Mouse (Mus musculus) spleen, adult 2 months (tissue): ENCODE data around the gene Bicc1. TPM values are rescaled to one million over a fixed set of nuclear protein-coding genes. Genes with fewer than 3 reads are reported as not detected.

Experiments used
- DNase-seq, 2 experiments: peaks; one replicate each; pipeline versions ENCODE4 v3.0.0 to v3.0.0-alpha.2; 2012 to 2021; ENCODE audit warnings: low spot score in 2 of 2, low read depth in 1 of 2
- H3K27ac ChIP-seq: fragments of 200-500 bp; 2 replicates; pipeline ENCODE4 v1.5.1; 2012; ENCODE audit warnings: low read length, inconsistent platforms; ENCODE audit not compliant: insufficient read depth
- H3K27me3 ChIP-seq: fragments of 200-500 bp; 2 replicates; pipeline ENCODE4 v1.6.1; 2012; ENCODE audit warnings: mild to moderate bottlenecking, moderate library complexity, low read length, inconsistent platforms; ENCODE audit not compliant: control insufficient read depth, insufficient read depth
- H3K36me3 ChIP-seq: fragments of 200-500 bp; 2 replicates; pipeline ENCODE4 v1.6.1; 2012; ENCODE audit warnings: mild to moderate bottlenecking, low read length, inconsistent platforms; ENCODE audit not compliant: control insufficient read depth, insufficient read depth
- H3K4me1 ChIP-seq: fragments of 200-500 bp; 2 replicates; pipeline ENCODE4 v1.6.1; 2011; ENCODE audit warnings: inconsistent platforms; ENCODE audit not compliant: control insufficient read depth, insufficient read depth, insufficient read length
- H3K4me3 ChIP-seq: fragments of 200-500 bp; 2 replicates; pipeline ENCODE4 v1.5.1; 2011; ENCODE audit warnings: mild to moderate bottlenecking, inconsistent platforms; ENCODE audit not compliant: insufficient read depth, insufficient read length; ENCODE audit errors: extremely low read depth
- CTCF ChIP-seq: fragments of 200-500 bp; IDR thresholded peaks from 2 replicates; pipeline ENCODE4 v1.5.1; 2011; ENCODE audit warnings: mild to moderate bottlenecking, inconsistent platforms; ENCODE audit not compliant: insufficient read depth, insufficient read length, insufficient replicate concordance; ENCODE audit errors: extremely low read depth
- POLR2A ChIP-seq: fragments of 200-500 bp; IDR thresholded peaks from 2 replicates; pipeline ENCODE4 v1.6.1; 2011; ENCODE audit warnings: low read depth, low read length, inconsistent platforms
- WGBS: fragments of 180-500 bp; shearing (Covaris S2); methylation state at CpG from one replicate; pipeline ENCODE4 v1.1.7; 2018; 5-methylcytosine and 5-hydroxymethylcytosine counted together
- polyA plus RNA-seq: library from polyadenylated mRNA; depleted of rRNA; stranded (reverse); fragments of >200 nt; gene quantifications from 2 replicates; pipeline ENCODE4 v1.2.3, GENCODE M21; 2012

Gene Bicc1
- polyA plus RNA-seq, 1 experiment: 3.5 TPM

DNA sequence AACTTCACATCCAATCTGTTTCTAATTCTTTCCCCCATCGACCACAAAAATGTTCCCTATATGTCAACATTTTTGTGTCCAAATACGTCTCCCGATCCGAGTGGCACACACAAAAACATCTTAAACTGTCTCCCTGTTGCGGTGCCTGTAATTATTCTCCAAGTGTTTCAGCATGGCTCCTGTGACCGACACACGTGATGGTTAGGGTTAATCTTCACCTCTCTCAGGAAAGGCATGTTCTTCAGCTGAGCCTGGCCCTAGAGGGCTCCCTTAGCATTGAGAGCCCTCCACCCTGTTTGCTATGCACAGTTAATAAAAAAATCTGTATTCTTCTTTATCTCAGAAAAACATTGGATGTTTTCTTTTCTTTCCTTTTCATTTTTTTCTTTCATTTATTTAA is 41.7 kb downstream of the Bicc1 start:
- Histone ChIP-seq H3K4me1 (no peaks in the 10 kb centered on the region), H3K27ac (no peak overlapping the region), H3K4me3 (no peak overlapping the region), H3K36me3 (no peaks in the 10 kb centered on the region), H3K27me3 (no peaks in the 10 kb centered on the region)
- WGBS: 87% methylated on average over 7 of the region's 7 CpGs
- no peak for DNase-seq
- no peak for TF ChIP-seq POLR2A
- TF ChIP-seq CTCF: no peak

DNA sequence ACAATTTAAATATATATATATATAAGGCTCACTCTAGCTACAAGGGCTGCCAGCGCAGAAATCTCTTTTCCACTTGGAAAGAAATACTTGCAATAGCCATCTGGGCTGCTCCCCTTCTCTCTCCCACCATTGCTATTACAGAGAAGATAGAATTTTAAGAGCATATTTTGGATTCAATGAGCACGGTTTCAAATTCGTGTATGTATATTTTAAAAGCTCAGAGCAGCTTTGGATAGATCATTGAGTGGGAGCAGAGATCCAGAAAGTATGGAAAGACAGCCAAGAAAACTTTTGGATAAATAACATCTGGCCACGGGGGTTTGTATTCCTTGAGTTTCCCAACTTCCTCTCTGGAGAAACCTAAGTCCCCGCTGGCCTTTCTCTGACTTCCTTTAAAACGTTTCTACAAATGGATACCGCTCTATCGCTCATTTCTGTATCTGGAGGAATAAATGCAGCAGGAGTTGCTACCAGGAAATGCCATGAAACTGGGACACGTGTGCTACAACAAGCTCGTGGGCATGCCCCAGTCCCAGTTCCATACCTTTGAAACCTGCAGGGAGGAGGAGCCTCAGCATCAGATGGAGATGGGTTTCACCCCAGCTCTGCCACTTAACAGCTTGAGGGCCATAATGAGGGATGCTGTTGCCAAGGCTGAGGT is 45.1 kb downstream of the Bicc1 start:
- 77% methylated on average over 10 of the region's 10 CpGs for WGBS
- no peaks in the 10 kb centered on the region for H3K27me3 ChIP-seq
- DNase-seq: no peak
- H3K36me3 ChIP-seq: no peaks in the 10 kb centered on the region
- TF ChIP-seq POLR2A (no peak), CTCF (no peak)
- no peaks in the 10 kb centered on the region for H3K4me1 ChIP-seq
- H3K4me3 ChIP-seq: no peak overlapping the region
- H3K27ac ChIP-seq: no peak overlapping the region

DNA sequence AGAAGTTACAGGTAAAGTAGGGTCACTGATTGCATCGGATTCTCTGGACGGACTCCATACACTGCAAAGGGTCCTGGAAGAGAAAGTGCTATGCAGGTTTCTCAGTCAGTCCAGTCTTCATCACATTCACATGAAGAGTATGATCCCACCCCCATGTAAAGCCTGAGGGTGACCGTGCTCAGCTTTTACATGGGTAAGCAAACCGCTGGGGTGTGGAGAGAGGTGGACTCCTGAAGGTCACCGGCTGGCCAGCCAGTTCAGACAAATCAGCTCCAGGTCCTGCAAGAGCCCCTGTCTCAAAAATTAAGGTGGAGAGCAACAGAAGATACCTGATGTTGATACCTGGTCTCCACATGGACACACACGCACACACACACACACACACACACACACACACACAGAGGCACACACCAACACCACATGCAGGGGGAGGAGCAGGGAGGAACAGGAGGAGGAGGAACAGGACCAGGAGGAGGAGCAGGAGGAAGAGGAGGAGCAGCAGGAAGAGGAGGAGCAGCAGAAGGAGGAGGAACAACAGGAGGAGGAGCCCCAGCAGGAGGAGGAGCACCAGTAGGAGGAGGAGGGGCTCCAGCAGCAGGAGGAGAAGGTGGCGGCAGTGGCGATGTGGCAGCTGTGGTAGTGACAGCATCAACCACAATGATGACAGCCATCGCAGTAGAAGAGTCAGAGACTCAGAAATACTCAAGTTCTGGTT is 52.9 kb downstream of the Bicc1 start:
- Histone ChIP-seq H3K27ac (no peak overlapping the region), H3K27me3 (no peaks in the 10 kb centered on the region), H3K36me3 (no peaks in the 10 kb centered on the region), H3K4me3 (no peak overlapping the region), H3K4me1 (no peaks in the 10 kb centered on the region)
- WGBS: 92% methylated on average over 9 of the region's 9 CpGs
- DNase-seq: no peak
- TF ChIP-seq POLR2A (no peak), CTCF (no peak)

DNA sequence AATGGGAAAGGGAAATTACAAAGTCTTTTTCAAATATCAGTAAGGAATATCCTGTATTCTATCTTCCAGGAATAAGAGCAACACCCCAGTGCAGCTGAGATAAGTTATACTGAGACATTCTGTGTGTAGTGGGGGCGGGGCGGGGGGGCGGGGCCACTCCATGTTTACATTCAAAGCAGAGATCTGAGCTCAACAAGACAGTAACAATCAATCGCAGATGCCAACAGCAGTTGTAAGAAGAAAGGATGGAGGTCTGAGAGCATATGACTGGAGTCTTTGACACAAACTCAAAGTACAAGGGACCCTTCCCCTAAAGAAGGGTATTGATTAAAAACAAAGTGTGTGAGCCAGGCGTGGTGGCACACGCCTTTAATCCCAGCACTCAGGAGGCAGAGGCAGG is 54.7 kb downstream of the Bicc1 start:
- Histone ChIP-seq H3K27ac (no peak overlapping the region), H3K4me1 (no peaks in the 10 kb centered on the region), H3K36me3 (no peaks in the 10 kb centered on the region), H3K4me3 (no peak overlapping the region), H3K27me3 (no peaks in the 10 kb centered on the region)
- no peak for DNase-seq
- no peak for TF ChIP-seq CTCF
- no peak for TF ChIP-seq POLR2A
- WGBS: 74% methylated on average over 6 of the region's 6 CpGs

DNA sequence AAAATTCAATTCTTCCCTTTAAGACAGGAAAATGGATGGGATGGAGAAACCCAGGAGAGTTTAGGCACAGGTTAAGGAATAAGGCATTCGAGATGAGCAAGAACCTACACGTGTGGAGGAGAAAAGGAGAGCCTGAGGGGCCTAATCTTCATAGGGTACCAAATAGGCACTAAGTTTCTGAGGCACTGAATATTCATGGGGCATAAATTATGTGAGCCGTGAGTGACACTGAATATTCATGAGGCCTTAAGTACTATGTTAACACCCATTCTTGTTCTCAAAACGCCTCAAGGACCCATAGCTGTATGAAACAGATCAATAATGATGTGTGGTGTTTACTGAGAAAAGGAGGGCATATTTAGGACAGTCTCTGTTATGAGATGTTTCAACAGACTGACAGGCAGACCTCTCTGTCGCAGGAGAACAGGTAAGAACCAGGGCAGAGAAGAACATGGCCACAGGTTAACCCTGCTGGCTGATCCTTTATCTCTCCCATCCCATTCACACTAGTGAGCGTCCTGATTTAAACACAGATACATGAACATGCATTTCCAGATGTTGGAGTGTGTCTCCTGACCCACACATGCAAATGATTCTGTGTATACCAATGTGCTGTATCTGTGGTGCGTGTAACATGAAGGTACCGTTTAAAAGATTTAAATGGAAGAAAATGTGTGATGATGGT is 58.5 kb downstream of the Bicc1 start:
- no peaks in the 10 kb centered on the region for H3K36me3 ChIP-seq
- no peaks in the 10 kb centered on the region for H3K27me3 ChIP-seq
- H3K27ac ChIP-seq: no peak overlapping the region
- no peak overlapping the region for H3K4me3 ChIP-seq
- no peak for TF ChIP-seq CTCF
- no peak for TF ChIP-seq POLR2A
- DNase-seq: no peak
- H3K4me1 ChIP-seq: no peaks in the 10 kb centered on the region
- WGBS: 81% methylated on average over 8 of the region's 8 CpGs

DNA sequence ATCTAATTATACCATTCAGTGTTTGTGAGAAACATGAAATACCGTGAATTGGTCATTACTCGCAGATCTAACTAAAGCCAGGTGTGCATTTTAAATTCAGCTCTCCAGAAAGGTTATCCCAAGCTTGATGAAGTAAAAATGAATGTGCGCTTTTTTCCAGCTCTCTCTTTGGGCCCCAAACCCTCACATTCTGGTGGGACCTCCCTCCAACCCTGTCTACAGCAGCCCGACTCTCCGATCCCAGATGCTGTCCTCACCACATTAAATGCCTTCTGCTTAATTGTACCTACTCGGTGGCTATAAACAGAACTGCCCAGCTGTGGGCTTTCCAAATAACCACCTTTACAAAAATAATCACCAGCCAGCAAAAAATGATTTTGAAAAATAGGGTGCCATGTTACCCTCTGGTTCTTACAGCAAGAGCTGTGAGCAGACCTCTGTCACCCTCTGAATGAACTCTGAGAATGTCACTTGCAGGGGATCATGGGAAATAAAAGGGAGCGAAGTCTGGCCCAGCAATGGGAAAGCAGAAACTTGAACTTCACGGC is 64.7 kb downstream of the Bicc1 start:
- H3K27me3 ChIP-seq: no peaks in the 10 kb centered on the region
- H3K27ac ChIP-seq: no peak overlapping the region
- 89% methylated on average over 8 of the region's 8 CpGs for WGBS
- TF ChIP-seq POLR2A (no peak), CTCF (no peak)
- H3K4me1 ChIP-seq: no peaks in the 10 kb centered on the region
- DNase-seq: no peak
- H3K36me3 ChIP-seq: no peaks in the 10 kb centered on the region
- H3K4me3 ChIP-seq: no peak overlapping the region
